Mouse (Mus musculus): ENCODE results near the gene Usp4. TPM values are rescaled to one million over a fixed set of nuclear protein-coding genes. Genes with fewer than 3 reads are reported as not detected.
A peak's percentile ranks its signal among the peaks of the same experiment; 100 is the strongest.

Usp4 gene
- polyA plus RNA-seq, 1 experiment from 2014 or later = 136 TPM

DNA sequence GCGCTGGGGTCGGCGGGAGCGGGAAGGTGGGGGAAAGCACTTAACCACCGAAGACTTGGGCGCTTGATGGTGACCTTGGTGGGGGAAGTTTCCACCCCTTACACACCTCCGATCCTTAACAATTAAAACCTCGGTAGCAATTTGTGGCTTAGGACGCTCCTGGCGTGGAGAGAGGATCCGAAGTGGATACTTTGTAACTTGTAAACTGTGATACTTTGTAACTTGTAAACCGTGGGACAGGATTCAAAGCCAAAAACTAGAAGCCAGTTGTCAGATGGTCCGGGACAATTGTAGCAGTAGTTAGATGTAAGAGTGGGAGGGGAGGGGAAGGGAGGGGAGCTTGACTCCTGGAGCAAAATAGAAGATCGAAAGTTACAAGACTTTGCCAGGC is 632 bp downstream of the Usp4 start:
- DNase-seq (ENCODE audit: low spot score) (no peak), ATAC-seq (no peak)
- no peaks in the 10 kb centered on the region for H3K27me3 ChIP-seq (replicated peaks; ENCODE audit: control insufficient read depth, insufficient read depth, low read length)
- no peaks in the 10 kb centered on the region for H3K9me3 ChIP-seq (replicated peaks; ENCODE audit: control insufficient read depth, low read length)
- peaks cover 7% of the 10 kb centered on the region for H3K4me1 ChIP-seq (ENCODE audit: control insufficient read depth, insufficient read depth, low read length)
- H3K9ac ChIP-seq (ENCODE audit: low read length) = peak overlapping the region; percentile 91
- peak overlapping the region; percentile 96 for H3K27ac ChIP-seq (ENCODE audit: low read depth, low read length)
- WGBS = 9% methylated on average over 14 of the region's 14 CpGs
- H3K4me3 ChIP-seq (ENCODE audit: low read depth, low read length) = peak overlapping the region; percentile 90
- H3K4me2 ChIP-seq (ENCODE audit: low read length) = peak overlapping the region; percentile 83
- peaks cover 34% of the 10 kb centered on the region for H3K36me3 ChIP-seq (ENCODE audit: control insufficient read depth, insufficient read depth, low read length)

DNA sequence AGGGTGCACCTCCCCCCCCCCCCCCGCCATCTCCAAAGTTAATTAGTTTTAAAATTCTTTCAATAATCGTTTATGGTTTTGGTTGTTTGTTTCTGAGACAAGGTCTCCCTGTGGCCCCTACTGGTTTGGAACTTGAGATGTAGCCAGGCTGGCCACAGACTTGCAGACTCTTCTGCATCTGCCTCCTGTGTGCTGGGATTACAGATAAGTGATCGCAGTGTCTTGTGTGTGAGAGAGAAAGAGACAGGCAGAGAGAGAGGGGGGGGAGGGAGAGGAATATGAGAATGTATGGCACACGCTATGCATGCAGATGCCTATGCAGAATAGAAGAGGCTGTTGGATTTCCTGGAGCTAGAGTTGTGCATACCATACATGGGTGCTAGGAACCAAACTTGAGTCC is 2.1 kb downstream of the Usp4 start:
- Histone ChIP-seq H3K36me3 (ENCODE audit: control insufficient read depth, insufficient read depth, low read length) (peaks cover 49% of the 10 kb centered on the region), H3K4me3 (ENCODE audit: low read depth, low read length) (no peak overlapping the region)

DNA sequence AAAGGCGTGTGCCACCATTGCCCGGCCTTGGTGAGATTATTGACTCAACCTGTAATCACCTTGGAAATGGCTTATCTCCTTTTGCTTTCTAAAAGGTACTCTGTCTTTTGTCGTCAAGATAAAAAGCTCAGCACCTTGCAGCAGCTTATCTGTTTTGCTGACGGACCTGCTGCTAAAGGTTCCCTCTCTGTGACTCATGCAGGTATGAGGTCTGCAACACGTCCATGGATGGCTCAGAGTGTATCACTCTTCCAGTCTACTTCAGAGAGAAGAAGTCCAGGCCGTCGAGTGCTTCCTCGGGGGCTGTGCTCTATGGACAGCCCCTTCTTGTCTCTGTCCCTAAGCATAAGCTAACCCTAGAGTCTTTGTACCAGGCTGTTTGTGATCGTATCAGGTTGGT is 30.6 kb downstream of the Usp4 start:
- Histone ChIP-seq H3K36me3 (ENCODE audit: control insufficient read depth, insufficient read depth, low read length) (peaks cover 91% of the 10 kb centered on the region), H3K4me2 (ENCODE audit: low read length) (no peak overlapping the region), H3K27me3 (replicated peaks; ENCODE audit: control insufficient read depth, insufficient read depth, low read length) (no peaks in the 10 kb centered on the region), H3K27ac (ENCODE audit: low read depth, low read length) (no peak overlapping the region), H3K9me3 (replicated peaks; ENCODE audit: control insufficient read depth, low read length) (no peaks in the 10 kb centered on the region), H3K4me1 (ENCODE audit: control insufficient read depth, insufficient read depth, low read length) (no peaks in the 10 kb centered on the region), H3K9ac (ENCODE audit: low read length) (no peak overlapping the region), H3K4me3 (ENCODE audit: low read depth, low read length) (no peak overlapping the region)
- ATAC-seq = no peak
- WGBS = 92% methylated on average over 9 of the region's 9 CpGs
- DNase-seq (ENCODE audit: low spot score) = no peak

More for the DNA sequence above, 2.1 kb downstream of the Usp4 start:
- Histone ChIP-seq H3K9me3 (replicated peaks; ENCODE audit: control insufficient read depth, low read length) (no peaks in the 10 kb centered on the region), H3K9ac (ENCODE audit: low read length) (no peak overlapping the region), H3K27ac (ENCODE audit: low read depth, low read length) (no peak overlapping the region), H3K4me2 (ENCODE audit: low read length) (no peak overlapping the region), H3K27me3 (replicated peaks; ENCODE audit: control insufficient read depth, insufficient read depth, low read length) (no peaks in the 10 kb centered on the region), H3K4me1 (ENCODE audit: control insufficient read depth, insufficient read depth, low read length) (peaks cover 7% of the 10 kb centered on the region)
- no peak for DNase-seq (ENCODE audit: low spot score)
- WGBS = 94% methylated on average over 3 of the region's 4 CpGs
- ATAC-seq = no peak

DNA sequence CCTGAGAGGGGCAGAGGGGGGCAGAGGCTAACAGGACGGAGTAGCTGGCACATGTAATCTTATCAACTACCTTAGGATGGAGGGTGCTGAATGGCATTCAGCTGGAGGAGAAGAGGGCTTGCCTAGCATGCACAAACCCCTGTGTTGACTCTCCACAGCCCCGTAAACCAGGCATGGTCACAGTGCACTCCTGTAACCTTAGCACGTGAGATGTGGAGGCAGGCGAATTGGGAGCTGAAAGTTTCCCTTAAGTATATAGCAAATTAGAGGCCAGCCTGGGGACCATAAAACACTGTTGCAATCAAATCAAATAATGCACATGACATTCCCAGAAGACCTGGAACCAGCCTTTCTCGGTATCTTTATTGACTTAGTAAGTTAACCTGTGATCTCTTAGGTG is 31.1 kb downstream of the Usp4 start:
- DNase-seq (ENCODE audit: low spot score) (no peak), ATAC-seq (no peak)
- Histone ChIP-seq H3K36me3 (ENCODE audit: control insufficient read depth, insufficient read depth, low read length) (peaks cover 91% of the 10 kb centered on the region), H3K4me2 (ENCODE audit: low read length) (no peak overlapping the region), H3K9me3 (replicated peaks; ENCODE audit: control insufficient read depth, low read length) (no peaks in the 10 kb centered on the region), H3K27me3 (replicated peaks; ENCODE audit: control insufficient read depth, insufficient read depth, low read length) (no peaks in the 10 kb centered on the region), H3K4me1 (ENCODE audit: control insufficient read depth, insufficient read depth, low read length) (no peaks in the 10 kb centered on the region), H3K9ac (ENCODE audit: low read length) (no peak overlapping the region), H3K4me3 (ENCODE audit: low read depth, low read length) (no peak overlapping the region), H3K27ac (ENCODE audit: low read depth, low read length) (no peak overlapping the region)
- WGBS = 95% methylated on average over 5 of the region's 5 CpGs

DNA sequence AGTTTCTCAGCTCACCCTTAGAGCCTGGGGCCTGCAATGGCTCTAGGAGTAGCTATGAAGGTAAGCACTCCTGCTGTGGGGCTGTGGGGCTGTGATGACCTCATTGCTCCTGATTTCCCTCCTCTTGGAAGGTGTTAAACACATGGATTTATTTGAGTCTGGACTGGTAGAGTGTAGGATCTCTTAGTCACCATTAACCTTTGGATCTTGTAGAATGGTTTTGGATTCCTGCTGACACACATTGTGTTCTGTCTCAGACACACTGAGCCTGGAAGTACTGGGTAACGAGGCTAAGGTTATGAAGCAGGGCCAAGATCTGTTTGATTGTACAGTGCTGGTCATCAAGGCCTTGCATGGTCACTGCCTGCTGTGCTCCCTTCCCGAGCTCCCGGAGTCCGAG is 31.6 kb downstream of the Usp4 start:
- Histone ChIP-seq H3K9me3 (replicated peaks; ENCODE audit: control insufficient read depth, low read length) (no peaks in the 10 kb centered on the region), H3K9ac (ENCODE audit: low read length) (no peak overlapping the region), H3K4me1 (ENCODE audit: control insufficient read depth, insufficient read depth, low read length) (no peaks in the 10 kb centered on the region), H3K27ac (ENCODE audit: low read depth, low read length) (no peak overlapping the region), H3K4me3 (ENCODE audit: low read depth, low read length) (no peak overlapping the region), H3K27me3 (replicated peaks; ENCODE audit: control insufficient read depth, insufficient read depth, low read length) (no peaks in the 10 kb centered on the region), H3K36me3 (ENCODE audit: control insufficient read depth, insufficient read depth, low read length) (peaks cover 91% of the 10 kb centered on the region), H3K4me2 (ENCODE audit: low read length) (no peak overlapping the region)
- no peak for ATAC-seq
- no peak for DNase-seq (ENCODE audit: low spot score)
- WGBS = 71% methylated on average over 4 of the region's 4 CpGs

DNA sequence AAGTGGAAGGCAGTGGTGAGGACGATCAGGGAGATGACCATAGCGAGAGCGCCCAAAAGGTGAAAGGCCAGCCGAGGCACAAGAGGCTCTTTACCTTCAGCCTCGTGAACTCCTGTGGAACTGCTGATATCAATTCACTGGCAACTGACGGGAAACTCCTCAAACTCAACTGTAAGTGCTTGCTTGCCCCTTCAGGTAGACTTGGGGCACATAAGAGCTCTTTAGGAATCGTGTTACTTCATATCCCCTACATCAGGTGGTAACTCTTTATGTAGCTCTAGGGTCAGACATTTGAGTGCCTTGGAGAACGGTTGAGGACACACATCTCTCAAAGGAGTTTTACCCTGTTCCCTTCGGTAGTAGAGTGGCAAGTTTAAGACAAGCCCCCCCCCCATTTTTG is 33.7 kb downstream of the Usp4 start:
- WGBS = 97% methylated on average over 9 of the region's 9 CpGs
- H3K27me3 ChIP-seq (replicated peaks; ENCODE audit: control insufficient read depth, insufficient read depth, low read length) = no peaks in the 10 kb centered on the region
- no peak for ATAC-seq

DNA sequence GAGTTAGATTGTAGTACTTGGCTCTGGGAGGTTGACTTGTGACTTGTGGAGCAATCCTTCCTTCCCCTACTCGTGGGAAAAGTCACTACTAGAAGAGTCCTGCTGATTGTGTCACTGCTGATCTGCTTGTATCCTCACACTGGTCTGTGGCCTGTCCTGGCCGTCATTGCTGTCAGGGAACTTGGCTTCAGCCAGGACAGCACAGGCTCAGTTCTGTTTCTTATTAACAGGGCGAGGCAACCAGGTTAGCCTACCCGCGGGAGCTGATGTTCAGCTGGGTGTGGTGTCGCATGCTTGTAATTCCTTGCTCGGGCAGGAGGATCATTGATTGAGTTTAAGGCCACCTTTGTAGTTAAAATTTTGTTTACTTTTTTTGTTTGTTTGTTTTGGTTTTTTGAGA is 37.4 kb downstream of the Usp4 start:
- no peak overlapping the region for H3K27ac ChIP-seq (ENCODE audit: low read depth, low read length)
- ATAC-seq (no peak), DNase-seq (ENCODE audit: low spot score) (no peak)
- peaks cover 98% of the 10 kb centered on the region for H3K36me3 ChIP-seq (ENCODE audit: control insufficient read depth, insufficient read depth, low read length)
- 85% methylated on average over 7 of the region's 7 CpGs for WGBS
- H3K9ac ChIP-seq (ENCODE audit: low read length) = no peak overlapping the region
- H3K9me3 ChIP-seq (replicated peaks; ENCODE audit: control insufficient read depth, low read length) = no peaks in the 10 kb centered on the region
- no peaks in the 10 kb centered on the region for H3K27me3 ChIP-seq (replicated peaks; ENCODE audit: control insufficient read depth, insufficient read depth, low read length)
- H3K4me1 ChIP-seq (ENCODE audit: control insufficient read depth, insufficient read depth, low read length) = no peaks in the 10 kb centered on the region
- H3K4me2 ChIP-seq (ENCODE audit: low read length) = no peak overlapping the region
- H3K4me3 ChIP-seq (ENCODE audit: low read depth, low read length) = no peak overlapping the region

More for the DNA sequence above, 33.7 kb downstream of the Usp4 start:
- H3K4me2 ChIP-seq (ENCODE audit: low read length) = no peak overlapping the region
- H3K27ac ChIP-seq (ENCODE audit: low read depth, low read length) = no peak overlapping the region
- no peak overlapping the region for H3K9ac ChIP-seq (ENCODE audit: low read length)
- H3K9me3 ChIP-seq (replicated peaks; ENCODE audit: control insufficient read depth, low read length) = no peaks in the 10 kb centered on the region
- no peaks in the 10 kb centered on the region for H3K4me1 ChIP-seq (ENCODE audit: control insufficient read depth, insufficient read depth, low read length)
- DNase-seq (ENCODE audit: low spot score) = no peak
- H3K4me3 ChIP-seq (ENCODE audit: low read depth, low read length) = no peak overlapping the region
- peaks cover 92% of the 10 kb centered on the region for H3K36me3 ChIP-seq (ENCODE audit: control insufficient read depth, insufficient read depth, low read length)

DNA sequence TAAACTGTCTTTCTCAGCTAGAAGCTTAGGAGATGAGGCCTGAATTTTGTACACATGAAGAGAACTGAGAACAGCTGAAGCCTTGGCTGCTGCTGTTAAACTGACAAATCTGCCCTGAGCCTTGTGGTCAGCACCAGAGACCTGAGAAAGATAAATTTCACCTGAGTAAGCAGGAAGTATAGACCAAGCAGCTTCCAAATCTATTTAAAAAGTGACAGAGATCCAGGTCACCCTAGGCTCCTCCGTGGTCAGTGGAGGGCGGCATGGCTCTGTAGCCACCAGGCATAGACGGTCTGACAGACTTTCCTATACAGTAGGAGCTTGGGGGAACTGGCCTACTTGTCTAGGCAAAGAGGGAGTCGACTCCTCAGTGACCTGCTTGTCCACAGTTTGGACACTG is 39.2 kb downstream of the Usp4 start:
- Histone ChIP-seq H3K4me1 (ENCODE audit: control insufficient read depth, insufficient read depth, low read length) (no peaks in the 10 kb centered on the region), H3K36me3 (ENCODE audit: control insufficient read depth, insufficient read depth, low read length) (peaks cover 97% of the 10 kb centered on the region), H3K4me2 (ENCODE audit: low read length) (no peak overlapping the region), H3K27ac (ENCODE audit: low read depth, low read length) (no peak overlapping the region), H3K4me3 (ENCODE audit: low read depth, low read length) (no peak overlapping the region), H3K9ac (ENCODE audit: low read length) (no peak overlapping the region), H3K27me3 (replicated peaks; ENCODE audit: control insufficient read depth, insufficient read depth, low read length) (no peaks in the 10 kb centered on the region), H3K9me3 (replicated peaks; ENCODE audit: control insufficient read depth, low read length) (no peaks in the 10 kb centered on the region)
- whole genome bisulfite sequencing = 85% methylated on average over 4 of the region's 4 CpGs
- DNase-seq (ENCODE audit: low spot score) = no peak
- no peak for ATAC-seq

DNA sequence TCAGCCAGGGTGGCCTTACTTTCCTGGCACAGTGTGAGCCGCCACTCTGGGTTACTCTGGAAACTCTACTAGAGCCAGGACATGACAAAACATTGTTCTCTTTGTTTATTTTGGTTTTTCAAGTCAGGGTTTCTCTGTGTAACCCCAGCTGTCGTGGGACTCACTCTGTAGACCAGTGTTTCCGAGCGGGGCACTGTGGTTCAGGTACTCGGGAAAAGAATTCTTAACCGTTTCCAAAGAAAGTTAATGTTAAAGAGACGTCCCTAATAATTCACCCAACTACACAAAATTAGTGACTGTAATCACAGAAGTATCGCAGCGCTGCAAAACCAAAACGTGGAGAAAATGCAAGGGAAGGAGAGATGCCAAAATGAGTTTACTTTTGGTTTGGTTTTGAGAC is 40.9 kb downstream of the Usp4 start:
- DNase-seq (ENCODE audit: low spot score) = no peak

More for the DNA sequence above, 40.9 kb downstream of the Usp4 start:
- 85% methylated on average over 10 of the region's 10 CpGs for WGBS
- no peak overlapping the region for H3K27ac ChIP-seq (ENCODE audit: low read depth, low read length)
- no peaks in the 10 kb centered on the region for H3K9me3 ChIP-seq (replicated peaks; ENCODE audit: control insufficient read depth, low read length)
- no peak overlapping the region for H3K4me2 ChIP-seq (ENCODE audit: low read length)
- H3K4me3 ChIP-seq (ENCODE audit: low read depth, low read length) = no peak overlapping the region
- no peaks in the 10 kb centered on the region for H3K4me1 ChIP-seq (ENCODE audit: control insufficient read depth, insufficient read depth, low read length)
- no peak overlapping the region for H3K9ac ChIP-seq (ENCODE audit: low read length)
- no peaks in the 10 kb centered on the region for H3K27me3 ChIP-seq (replicated peaks; ENCODE audit: control insufficient read depth, insufficient read depth, low read length)
- no peak for ATAC-seq
- peaks cover 97% of the 10 kb centered on the region for H3K36me3 ChIP-seq (ENCODE audit: control insufficient read depth, insufficient read depth, low read length)

All from forebrain, embryonic 14.5 days (tissue).